Mouse (Mus musculus) thymus, adult 2 months (tissue): ENCODE measurements around the gene Slc27a4.

ENCODE experiments used
- CTCF ChIP-seq: fragments of 200-500 bp; IDR thresholded peaks from 2 replicates; pipeline ENCODE4 v1.5.1; 2012; ENCODE audit warnings: mild to moderate bottlenecking, control low read depth, low read length, moderate library complexity, borderline replicate concordance; ENCODE audit not compliant: control insufficient read depth, poor library complexity, insufficient read depth; ENCODE audit errors: extremely low read depth
- POLR2A ChIP-seq: fragments of 200-500 bp; IDR thresholded peaks from 2 replicates; pipeline ENCODE4 v1.6.1; 2012; ENCODE audit warnings: mild to moderate bottlenecking, low read length, control low read depth, moderate library complexity; ENCODE audit not compliant: control insufficient read depth, poor library complexity, insufficient read depth; ENCODE audit errors: extremely low read depth

GRCm38 (mm10) chr2:29856451-29857260, 54.2 kb downstream of the Slc27a4 start:
- no peak for TF ChIP-seq CTCF
- TF ChIP-seq POLR2A: no peak
